Mouse (Mus musculus) inflammation-experienced regulatory T-cells (primary cell): Measurements from ENCODE around the gene 1700067K01Rik. TPM values are rescaled to one million over a fixed set of nuclear protein-coding genes. Genes with fewer than 3 reads are reported as not detected.

Experiments used
- polyA plus RNA-seq, 2 experiments: library from polyadenylated mRNA; unstranded; fragments of 100-300 nt; shearing (Covaris generic); gene quantifications; one replicate each; pipeline ENCODE4 v1.2.1; 2017

1700067K01Rik gene
- 1 to 10 TPM in 1 of 2 experiments, under 1 TPM in 1; 0.27 to 1.9 TPM for polyA plus RNA-seq

GRCm38 (mm10) chr8:84001281-84002000 lies at the start of gene 1700067K01Rik:
Gene 1700067K01Rik (plus strand): TSS chr8:84001502.

DNA sequence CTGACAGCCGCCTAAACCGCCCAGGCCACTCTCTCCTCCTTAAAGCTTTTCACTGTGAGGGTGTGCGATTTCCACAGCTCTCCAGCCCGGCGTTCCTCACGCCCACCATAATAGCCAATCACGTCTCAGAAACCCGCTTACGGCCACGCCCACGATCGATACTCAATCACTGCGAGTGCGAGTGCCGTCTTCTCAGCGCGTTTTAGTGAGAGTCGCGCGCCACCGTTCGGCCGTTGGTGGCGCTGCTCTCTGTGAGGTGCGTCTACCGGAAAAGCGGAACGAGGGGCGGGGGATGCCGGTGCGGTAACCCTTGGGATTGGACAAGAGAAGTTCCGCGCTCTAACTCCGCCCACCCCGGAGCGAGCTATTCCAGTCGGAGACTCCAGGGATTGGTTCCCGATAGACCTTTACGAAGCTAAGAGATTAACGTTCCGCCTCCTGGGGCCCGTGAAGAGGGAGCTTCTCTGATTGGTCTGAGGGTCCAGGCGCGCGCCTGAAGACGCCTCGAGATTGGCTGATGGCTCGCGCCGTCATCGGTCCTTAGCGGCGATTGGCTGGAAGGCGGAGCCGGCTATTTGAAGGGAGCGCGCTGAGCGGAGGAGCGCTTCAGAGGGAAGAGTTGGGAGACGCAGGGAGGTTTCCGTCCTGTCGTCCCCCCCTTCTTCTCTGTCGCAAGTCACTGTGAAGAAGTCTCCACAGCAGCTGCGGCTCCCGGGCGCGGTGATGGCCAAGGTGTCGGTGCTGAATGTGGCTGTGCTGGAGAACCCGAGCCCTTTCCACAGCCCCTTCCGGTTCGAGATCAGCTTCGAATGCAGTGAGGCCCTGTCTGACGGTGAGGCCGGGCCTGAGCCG lies 46.0 kb upstream of the 1700067K01Rik start, which contains the start of the genes Gm10644 and Asf1b:
Gene Gm10644, minus strand, starts transcription at position 100 of the 852 bp plus-strand sequence.
Gene Asf1b, plus strand, starts transcription at position 402 of the 852 bp plus-strand sequence.

DNA sequence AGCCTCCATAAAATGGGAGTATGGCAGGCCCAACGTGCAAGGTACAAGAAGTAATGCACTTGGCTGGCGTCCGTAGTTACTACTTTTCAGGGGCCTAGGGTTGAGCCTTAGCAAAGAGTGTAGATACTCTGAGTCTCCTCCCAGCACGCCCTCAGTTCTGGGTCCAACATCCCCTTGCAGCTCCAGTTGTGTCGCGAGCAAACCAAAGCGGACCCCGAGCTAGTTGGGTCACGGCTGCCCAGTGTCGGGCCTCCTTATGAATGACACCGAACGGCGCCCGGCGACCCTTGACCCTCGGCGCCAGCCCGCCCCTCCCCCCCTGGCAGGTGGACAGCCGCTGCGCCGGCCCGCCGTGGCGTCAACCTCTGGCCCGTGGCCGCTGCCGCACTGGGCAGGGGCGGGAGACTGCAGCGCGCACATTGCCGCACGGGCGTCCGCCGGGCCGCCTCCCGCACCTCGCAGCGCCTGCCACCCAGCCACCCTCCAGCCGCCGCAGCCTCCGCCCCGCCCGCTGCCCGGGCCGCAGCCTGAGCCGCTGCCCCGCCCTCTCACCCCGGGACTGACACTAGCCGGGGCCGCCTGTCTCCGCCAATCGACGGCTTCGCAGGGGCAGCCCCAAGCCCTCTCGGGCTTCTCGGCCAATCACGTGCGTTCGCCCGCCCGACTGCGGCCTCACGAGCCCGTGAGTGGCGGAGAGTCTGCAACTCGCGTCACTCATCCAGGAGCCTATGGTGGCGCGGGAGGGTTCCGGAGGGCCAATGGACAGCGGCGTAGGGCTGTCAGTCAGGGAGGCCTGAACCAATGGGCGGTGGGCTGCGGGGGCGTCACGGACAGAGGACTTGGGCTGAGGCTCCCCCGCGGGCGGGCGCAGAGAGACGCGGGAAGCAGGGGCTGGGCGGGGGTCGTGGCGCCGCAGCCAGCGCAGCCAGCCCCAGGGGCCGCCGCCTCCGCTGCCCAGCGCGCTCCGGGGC lies 28.9 kb upstream of the 1700067K01Rik start, which contains the start of gene Prkaca:
Gene Prkaca, plus strand, starts transcription at position 844 of the 971 bp plus-strand sequence.

DNA sequence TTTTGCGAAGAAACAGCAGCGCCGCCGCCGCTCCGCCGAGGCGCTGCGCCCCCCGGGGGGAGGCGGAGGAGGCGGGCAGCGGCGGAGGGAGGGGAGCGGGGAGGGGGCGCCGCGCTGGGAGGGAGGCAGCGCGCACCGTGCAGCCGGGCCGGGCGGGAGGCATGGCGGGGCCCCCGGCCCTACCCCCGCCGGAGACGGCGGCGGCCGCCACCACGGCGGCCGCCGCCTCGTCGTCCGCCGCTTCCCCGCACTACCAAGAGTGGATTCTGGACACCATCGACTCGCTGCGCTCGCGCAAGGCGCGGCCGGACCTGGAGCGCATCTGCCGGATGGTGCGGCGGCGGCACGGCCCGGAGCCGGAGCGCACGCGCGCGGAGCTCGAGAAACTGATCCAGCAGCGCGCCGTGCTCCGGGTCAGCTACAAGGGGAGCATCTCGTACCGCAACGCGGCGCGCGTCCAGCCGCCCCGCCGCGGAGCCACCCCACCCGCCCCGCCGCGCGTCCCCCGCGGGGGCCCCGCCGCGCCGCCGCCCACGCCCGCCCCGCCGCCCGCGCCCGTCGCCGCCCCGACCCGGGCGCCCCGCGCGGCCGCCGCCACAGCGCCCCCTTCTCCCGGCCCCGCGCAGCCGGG lies 3.7 kb upstream of the 1700067K01Rik start, which contains the start of gene Samd1:
Gene Samd1, plus strand, starts transcription at position 162 of the 631 bp plus-strand sequence.

GRCm38 (mm10) chr8:84011705-84012498 lies 10.6 kb downstream of the 1700067K01Rik start, which contains the start of gene 2210011C24Rik:
Gene 2210011C24Rik (minus strand): TSS chr8:84012171.

DNA sequence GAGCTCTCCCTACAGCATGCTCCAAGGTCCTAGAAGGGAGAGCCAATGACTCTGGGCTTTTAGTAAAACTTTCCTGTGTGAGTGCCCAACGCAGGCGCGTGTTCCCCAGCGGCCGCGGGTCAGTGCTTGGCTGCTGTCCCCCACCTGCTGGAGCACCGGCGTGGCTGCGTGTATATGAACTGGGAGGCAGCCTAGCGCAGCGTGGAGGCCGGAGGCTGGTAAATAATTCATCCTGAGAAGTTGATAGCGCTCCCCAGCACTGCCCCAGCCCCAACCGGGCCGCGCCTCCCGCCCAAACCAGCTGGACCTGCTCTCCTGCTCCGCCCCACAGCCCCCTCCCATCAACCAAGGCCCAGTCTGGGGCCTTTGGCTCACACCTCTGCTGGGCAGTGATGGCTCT lies 19.8 kb downstream of the 1700067K01Rik start, which contains the start of gene Palm3:
Gene Palm3, plus strand, starts transcription at position 376 of the 400 bp plus-strand sequence.

DNA sequence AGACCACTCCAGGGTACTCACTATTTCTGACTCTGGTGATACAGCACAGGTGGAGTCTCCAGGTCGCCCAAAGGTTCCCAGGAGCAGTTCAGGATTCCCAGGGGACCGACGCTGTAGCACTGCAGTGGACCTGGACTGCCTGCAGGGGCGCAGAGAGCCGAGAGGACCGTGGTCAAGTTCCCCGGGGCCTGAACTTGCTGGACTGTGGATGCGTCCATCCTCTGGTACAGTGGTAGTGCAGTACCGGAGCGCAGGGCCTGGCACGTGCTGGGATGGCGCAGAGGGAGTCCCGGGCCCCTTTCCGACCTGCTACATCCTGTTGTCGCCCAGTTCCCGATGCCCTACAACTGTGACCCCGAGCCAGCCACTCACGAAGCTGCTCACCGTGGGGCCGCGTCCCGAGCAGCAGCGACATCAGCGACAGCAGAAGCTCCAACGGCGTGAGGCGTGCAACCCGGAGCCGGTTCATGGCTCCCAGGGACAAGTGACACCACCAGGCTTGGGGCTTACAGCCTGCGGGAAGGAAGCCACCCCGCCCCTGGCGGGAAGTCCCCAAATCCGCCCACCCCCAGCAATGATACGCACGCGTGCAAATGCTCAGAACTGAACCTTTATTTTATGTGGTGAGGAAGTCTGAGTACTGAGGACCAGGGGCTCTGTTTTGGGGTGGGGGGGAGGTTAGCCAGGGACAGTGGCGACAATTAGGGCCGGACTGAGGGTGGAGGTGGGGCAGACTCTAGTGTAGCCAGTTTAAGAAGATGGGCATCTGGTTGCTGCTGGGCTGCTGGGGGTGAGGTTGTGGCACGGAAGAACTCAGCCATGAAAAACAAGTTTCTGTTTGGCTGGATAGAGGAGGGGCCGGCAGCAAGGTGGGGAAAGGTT lies 41.0 kb downstream of the 1700067K01Rik start, which contains the start of gene Il27ra:
Gene Il27ra, minus strand, starts transcription at position 524 of the 882 bp plus-strand sequence.

DNA sequence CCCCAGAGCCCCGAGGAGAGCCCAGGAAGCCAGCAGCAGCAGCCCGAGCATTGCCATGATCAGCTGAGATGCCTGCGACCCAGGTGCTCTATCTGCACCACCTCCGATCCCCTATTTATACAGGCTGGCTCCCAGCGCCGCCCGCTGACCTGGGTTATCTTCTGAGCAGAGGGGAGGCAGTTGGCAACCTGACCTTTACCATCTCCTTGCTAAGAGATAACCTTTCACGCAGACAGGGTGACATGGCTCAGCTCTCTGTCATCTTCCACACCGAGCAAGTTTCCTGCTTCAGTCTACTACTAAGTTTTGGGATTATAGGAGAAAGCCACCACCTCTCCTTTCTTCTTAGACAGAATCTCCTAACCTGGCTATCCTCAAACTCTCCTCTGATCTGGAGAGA lies 43.6 kb downstream of the 1700067K01Rik start, which contains the start of gene Rln3:
Gene Rln3, minus strand, starts transcription at position 101 of the 400 bp plus-strand sequence.

Other genes starting within 250 kb of the 1700067K01Rik start
- gene Adgrl1, start 101.4 kb upstream of the 1700067K01Rik start, polyA plus RNA-seq, result 1 to 10 TPM; 6.8 to 8.2 TPM
- under 1 TPM; 0.31 to 0.41 TPM for gene Gm10644, start 46.3 kb upstream of the 1700067K01Rik start, polyA plus RNA-seq
- 10 to 100 TPM; 15.0 to 20.4 TPM for gene Asf1b, start 46.0 kb upstream of the 1700067K01Rik start, polyA plus RNA-seq
- 10 to 100 TPM; 54.4 to 56.5 TPM for gene Prkaca, start 28.5 kb upstream of the 1700067K01Rik start, polyA plus RNA-seq
- 10 to 100 TPM; 10.8 to 13.7 TPM for gene Samd1, start 3.8 kb upstream of the 1700067K01Rik start, polyA plus RNA-seq
- 1 to 10 TPM; 2.9 to 7.6 TPM for gene 2210011C24Rik, start 10.7 kb downstream of the 1700067K01Rik start, polyA plus RNA-seq
- 10 to 100 TPM; 11.3 to 13.7 TPM for gene Palm3, start 20.0 kb downstream of the 1700067K01Rik start, polyA plus RNA-seq
- 100 to 1,000 TPM; 365 to 373 TPM for gene Il27ra, start 41.1 kb downstream of the 1700067K01Rik start, polyA plus RNA-seq
- 100 to 1,000 TPM in 1 of 2 experiments, 10 to 100 TPM in 1; 65.5 to 209 TPM for gene Rln3, start 43.5 kb downstream of the 1700067K01Rik start, polyA plus RNA-seq
- gene Gm10643, start 63.6 kb downstream of the 1700067K01Rik start, polyA plus RNA-seq, result 1 to 10 TPM; 2.0 to 3.5 TPM
- 10 to 100 TPM; 23.1 to 37.3 TPM for gene Rfx1, start 65.3 kb downstream of the 1700067K01Rik start, polyA plus RNA-seq
- gene Dcaf15, start 103.3 kb downstream of the 1700067K01Rik start, polyA plus RNA-seq, result 10 to 100 TPM; 28.6 to 31.3 TPM
- 10 to 100 TPM; 21.0 to 24.1 TPM for gene Podnl1, start 124.5 kb downstream of the 1700067K01Rik start, polyA plus RNA-seq
- gene Cc2d1a, start 146.4 kb downstream of the 1700067K01Rik start, polyA plus RNA-seq, result 10 to 100 TPM; 42.3 to 51.2 TPM
- gene 4930432K21Rik, start 146.5 kb downstream of the 1700067K01Rik start, polyA plus RNA-seq, result 1 to 10 TPM; 1.5 to 1.8 TPM
- gene Nanos3, start 183.7 kb downstream of the 1700067K01Rik start, polyA plus RNA-seq, result 1 to 10 TPM in 1 of 2 experiments, under 1 TPM in 1; 0.90 to 3.7 TPM
- gene Zswim4, start 235.6 kb downstream of the 1700067K01Rik start, polyA plus RNA-seq, result 10 to 100 TPM; 14.8 to 16.2 TPM
- gene D8Ertd738e, start 248.2 kb downstream of the 1700067K01Rik start, polyA plus RNA-seq, result 100 to 1,000 TPM; 221 to 259 TPM